Mouse (Mus musculus) mesoderm, embryonic 11.5 days (tissue): ENCODE measurements around the gene Stat5b.

ENCODE experiments used
- DNase-seq: peaks from one replicate; pipeline ENCODE4 v3.0.0-alpha.2; 2012; ENCODE audit warnings: low read depth, low spot score

Gene Stat5b

DNA sequence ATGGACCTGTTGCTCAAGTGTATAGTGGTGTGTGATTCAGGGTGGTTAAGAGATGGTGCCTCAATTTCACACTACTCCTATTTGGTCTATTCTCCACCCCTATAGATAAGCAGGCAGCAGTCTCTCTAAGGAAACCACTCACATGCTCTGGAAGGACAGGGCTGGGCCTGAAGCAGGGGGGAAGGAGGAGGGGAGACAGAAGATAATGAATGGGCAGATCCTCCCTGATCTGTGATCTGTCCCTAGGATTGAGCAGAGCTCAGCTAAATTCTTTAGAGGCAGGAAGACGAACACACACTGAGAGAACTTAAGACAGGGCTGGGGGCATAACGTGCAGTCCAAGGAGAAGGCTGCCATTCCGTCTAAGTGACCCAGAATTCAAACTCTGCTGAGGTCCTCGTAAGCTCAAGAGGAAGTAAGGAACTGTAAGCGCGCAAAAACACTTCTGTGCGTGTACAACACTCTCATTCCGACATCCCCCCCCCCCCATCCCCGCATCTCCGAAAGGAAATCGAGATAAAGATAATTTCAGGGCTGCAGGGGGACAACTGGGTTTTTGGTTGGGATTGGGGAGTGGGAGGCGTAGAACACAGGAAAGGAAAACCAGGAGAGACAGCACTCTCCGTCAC is 113.3 kb downstream of the Stat5b start:
- no peak for DNase-seq

DNA sequence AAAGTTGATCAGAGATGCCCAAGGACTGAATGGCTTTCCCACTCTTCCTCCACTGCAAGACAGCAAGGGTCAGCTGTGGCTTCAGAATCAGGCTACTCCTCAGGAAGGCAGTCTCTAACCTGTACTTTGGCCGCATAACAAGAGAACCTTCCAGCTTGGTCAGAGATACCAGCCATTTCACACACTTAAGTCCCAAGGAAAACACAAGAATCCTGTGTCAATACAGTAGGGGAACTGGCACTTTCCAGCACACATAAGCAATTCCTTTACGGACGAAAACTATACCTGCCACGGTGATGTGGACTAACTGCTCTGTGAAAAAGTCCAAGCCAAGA is 113.8 kb downstream of the Stat5b start:
- DNase-seq, result no peak

DNA sequence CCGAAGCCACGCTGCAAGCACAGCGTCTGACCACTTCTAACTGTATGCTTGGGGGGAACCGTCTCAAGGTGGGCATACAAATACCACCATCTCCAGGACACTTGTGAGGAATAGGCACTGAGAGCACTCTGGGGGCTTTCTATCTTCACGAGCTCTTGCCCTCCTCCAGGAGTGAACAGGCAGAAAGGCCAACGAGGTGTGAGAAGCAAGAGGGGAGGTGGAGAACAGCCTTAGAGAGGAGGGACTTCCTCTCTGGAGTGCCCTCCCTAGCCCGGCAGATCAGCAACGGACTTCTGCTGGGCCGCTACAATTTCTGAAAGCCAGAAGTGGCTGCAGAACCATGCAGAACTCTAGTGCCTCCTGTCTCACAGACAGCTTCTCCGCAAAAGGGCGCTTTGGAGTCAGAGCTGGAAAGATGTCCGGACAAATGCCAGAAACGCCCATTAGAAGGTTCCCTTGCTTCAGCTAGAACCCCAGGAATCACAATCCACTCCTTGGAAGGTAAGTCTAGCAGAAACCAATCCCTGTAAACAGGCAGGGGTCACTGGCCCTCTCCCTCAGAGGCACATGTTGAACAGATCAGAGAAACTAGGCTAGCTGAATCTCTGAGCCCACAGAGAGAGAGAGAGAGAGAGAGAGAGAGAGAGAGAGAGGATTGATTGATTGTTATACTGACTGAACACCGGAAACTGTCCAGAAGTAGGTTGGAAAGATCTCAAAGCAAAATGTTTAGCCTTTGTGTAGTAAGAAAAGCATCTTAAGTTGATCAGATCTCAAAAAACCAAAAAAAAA is 114.4 kb downstream of the Stat5b start:
- DNase-seq, result no peak

DNA sequence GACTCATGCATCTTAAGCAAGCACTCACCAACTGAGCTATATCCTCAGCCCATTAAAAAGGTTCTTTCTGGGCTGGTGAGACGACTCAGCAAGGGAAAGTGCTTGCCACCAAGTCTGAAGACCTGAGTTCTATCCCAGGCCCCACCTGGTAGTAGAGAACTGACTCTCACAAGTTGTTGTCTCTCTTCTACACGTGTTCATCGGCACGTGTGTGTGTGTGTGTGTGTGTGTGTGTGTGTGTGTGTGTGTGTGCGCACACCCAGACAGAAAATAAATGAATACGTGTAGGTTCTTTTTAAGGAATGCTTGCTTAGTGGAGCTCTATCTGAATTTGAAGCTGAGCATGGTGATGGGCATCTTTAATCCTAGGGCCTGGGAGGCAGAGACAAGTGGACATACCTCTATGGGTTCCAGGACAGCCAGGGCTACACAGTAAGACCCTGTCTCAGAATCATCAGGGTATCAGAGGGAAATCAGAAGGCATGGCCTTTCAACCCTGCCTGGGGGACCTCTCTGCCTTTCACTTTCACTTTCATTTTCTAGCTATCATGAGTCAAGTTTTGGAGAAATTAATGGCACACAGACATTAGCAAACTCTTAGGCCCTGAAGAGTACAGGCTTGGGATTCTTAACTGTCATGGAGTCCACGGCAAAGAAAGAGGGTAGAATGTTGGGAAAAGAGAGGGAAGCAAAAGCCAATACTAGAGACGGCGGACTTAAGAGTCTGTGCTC is 115.2 kb downstream of the Stat5b start:
- no peak for DNase-seq
